Mouse (Mus musculus): ENCODE results near the gene Ppp1r12c.

DNA sequence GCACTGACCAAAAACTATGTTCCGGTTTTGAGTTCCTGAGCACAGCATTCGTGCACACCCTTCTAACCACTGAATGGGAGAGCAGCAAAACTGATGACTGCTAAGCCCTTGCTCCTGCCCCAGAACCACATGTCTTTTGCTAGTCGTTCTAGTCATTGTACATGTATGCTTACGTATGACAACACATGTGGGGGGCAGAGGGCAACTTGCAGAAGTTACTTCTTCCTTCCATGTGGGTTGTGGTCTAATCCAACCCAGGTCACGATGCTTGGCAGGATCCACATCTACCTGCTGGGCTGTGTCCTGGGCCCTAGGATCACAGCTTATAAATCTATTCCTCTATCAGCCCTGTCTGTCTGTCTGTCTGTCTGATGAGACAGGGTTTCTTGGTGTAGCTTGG, 2.4 kb upstream of the Ppp1r12c start:
- no peak for TF ChIP-seq EP300 (IDR thresholded peaks at IDR 0.05; ENCODE audit: low read depth)
- no peak for TF ChIP-seq CTCF (IDR thresholded peaks at IDR 0.05; ENCODE audit: low read depth)
